Mouse (Mus musculus): ENCODE data around the gene 2410131K14Rik.

2410131K14Rik gene

GRCm38 (mm10) chr5:118311251-118311650 is 66.2 kb downstream of the 2410131K14Rik start:
- DNase-seq (ENCODE audit: low read depth, low spot score) = no peak

GRCm38 (mm10) chr5:118313766-118314165 is 68.7 kb downstream of the 2410131K14Rik start:
- DNase-seq (ENCODE audit: low read depth, low spot score) = no peak
